Mouse (Mus musculus): ENCODE measurements around the gene Rictor.

- no peak for TF ChIP-seq CTCF (IDR thresholded peaks at IDR 0.05; ENCODE audit: borderline replicate concordance, insufficient read depth, low read depth, low read length)
- no peak for TF ChIP-seq POLR2A (IDR thresholded peaks at IDR 0.05; ENCODE audit: borderline replicate concordance, insufficient read depth, low read length)
Measured at GRCm38 (mm10) chr15:6772265-6772664, 64.1 kb downstream of the Rictor start.
